Mouse (Mus musculus) left cerebral cortex, adult 9 months (tissue): ENCODE measurements at regions not wholly inside any gene's neighbourhood (a gene's known extent, or its start where the extent isn't known, plus 50 kb on each side); places are given as distances from the start of the nearest gene placed in this dataset.

ENCODE experiments used
- DNase-seq, 2 experiments: peaks; one replicate each; pipeline ENCODE4 v3.0.0; 2022; ENCODE audit warnings: low spot score in 2 of 2

- no peak for DNase-seq
Measured at GRCm38 (mm10) chr14:45984135-45984892, 326.4 kb upstream of the Ddhd1 start.

- no peak for DNase-seq
Measured at GRCm38 (mm10) chr14:45992041-45992869, 334.3 kb upstream of the Ddhd1 start.

DNA sequence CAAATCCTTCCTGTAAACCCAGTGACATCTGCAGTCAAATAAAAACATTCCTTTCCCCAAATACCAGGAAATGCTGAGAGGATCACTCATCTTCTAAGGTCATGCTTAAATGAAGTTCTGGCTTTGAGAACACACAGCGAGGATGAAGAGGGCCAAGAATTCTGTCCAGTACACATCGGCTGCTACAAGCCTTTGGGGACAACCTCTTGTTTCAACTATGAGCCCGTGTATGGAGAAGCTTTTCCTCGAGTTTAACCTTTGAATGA lies 334.9 kb upstream of the Ddhd1 start:
- no peak for DNase-seq

DNA sequence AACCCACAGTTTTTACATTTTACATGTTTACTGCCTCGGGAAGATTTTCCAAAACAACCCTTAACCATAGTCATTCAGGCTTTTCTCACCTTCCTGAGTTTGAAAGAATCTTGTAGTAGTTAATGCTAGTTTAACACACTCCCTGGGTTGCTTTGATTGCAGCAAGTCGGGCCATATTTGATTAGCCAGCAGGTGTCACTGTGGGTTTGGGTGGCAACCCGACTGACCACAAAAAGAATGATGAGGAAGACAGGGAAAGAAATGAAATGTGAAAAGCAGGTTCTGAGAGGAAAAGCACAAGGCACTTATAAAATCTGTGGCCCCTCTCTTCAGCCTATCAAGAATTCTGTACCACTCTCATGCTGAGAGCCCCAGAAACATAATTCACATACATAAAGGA lies 335.7 kb upstream of the Ddhd1 start:
- DNase-seq = peak in 1 of 2 experiments; percentile 78

DNA sequence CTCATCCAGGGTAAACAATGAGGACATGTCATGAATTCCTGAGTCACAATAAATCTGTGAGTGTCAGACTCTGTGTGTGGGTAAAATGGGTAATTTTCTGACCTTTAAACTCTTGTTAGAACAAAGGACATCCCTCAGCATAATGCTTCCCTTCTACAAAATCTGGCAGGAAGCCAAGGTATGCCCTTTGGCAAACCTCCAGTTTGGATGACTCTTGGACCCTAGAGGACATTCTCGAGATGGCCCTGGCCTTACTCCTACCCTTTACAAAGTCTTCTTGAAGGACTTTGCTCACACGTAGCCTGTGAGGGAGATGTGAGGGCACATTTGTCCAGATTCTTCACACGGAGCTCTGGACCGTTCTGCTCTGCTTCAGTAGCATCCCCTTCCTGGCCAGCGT lies 338.8 kb upstream of the Ddhd1 start:
- peak in 1 of 2 experiments; percentile 8 for DNase-seq

DNA sequence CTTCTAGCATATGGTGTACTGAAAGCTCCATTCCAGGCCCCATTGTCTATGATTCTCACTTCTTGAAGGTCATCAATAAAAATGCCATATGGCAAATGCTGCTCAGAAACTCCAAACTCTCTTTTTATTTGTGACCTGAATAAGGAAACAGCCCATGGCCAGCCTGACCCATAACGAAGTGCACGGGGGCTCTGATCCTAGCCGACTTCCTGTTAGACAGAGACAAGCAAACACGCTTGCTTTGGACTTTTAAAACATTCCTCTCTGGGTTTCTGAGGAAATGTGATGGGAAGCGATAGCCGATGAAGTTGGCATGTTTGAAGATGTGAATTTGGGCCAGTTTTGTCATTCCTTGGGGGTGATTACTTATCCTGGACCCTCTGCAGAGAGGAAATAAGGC lies 346.1 kb upstream of the Ddhd1 start:
- no peak for DNase-seq

GRCm38 (mm10) chr14:46005307-46005706 lies 347.4 kb upstream of the Ddhd1 start:
- DNase-seq = no peak

DNA sequence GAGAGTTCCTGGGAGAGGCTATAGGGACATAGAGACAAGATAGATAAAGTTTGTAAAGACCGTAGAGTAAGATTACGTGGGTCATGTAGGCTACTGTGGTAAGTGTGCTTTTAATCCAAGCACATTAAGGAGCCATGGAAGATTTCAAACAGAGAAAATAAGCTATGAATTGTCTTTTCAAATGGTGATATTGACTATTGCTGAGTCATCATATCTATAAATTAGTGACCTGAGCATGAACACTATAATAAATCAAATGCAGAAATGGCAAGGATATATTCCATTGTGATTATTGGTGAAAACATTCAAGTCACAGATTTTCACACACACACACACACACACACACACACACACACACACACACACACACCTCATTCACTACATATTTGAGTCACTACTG lies 355.3 kb upstream of the Ddhd1 start:
- DNase-seq = no peak

DNA sequence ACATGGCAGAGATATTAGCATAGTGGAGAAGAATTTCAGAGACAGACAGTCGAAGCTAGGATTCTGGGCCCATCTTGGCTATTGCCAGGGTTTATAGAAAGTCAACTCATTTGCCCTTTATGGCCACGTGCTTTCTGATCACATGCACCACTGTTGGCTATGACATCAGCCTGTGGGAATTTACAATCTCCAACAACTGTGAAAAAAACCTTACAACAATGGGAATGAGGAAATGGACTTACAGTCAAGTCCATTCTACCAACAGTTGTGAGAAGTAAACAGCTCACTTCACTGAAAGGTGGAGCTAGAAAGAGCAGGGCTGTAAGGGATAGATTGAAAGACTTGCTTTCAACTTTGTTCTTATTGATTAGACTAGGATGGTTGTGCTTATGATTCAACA lies 356.1 kb upstream of the Ddhd1 start:
- DNase-seq = no peak

- no peak for DNase-seq
Measured at GRCm38 (mm10) chr14:46015682-46016400, 357.9 kb upstream of the Ddhd1 start.

DNA sequence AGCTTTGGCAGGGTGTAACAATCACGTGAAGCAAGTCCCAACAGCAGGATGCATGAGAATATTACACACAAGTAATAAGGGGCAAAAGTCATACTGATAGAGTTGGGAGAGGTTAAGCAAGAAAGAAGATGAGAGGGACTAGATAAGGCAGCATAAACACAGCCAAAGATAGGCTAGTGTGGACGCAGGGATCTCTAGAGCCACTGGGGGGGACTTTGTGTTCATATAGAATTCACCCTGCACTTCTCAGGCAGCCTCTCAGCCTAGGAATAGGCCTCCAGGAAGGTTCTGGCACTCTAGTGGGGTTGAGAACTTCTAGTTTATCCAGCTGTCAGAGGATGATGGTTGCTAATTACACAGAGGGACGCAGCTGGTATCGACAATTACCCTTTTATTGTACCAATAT lies 358.8 kb upstream of the Ddhd1 start:
- no peak for DNase-seq

- no peak for DNase-seq
Measured at GRCm38 (mm10) chr14:46017286-46017685, 359.3 kb upstream of the Ddhd1 start.

DNA sequence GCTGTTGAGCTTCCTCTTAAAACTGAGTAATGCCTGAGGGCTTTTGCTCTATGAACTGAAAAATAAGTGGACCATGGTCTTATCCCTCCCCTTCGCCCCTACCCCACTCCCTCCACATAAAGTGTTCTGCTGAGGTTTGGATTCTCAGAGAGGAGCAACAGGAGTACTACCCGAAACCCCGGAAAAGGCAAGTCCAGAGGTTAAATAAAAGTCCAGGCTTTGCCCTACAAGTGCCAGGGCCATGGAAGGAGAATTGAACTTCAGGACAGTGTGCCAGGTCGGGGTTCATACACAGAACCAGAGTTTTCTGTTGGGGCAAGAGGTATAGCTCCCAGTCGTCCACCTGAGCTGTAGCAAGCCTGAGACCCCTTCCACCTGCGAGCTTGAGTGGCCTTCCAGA lies 360.0 kb upstream of the Ddhd1 start:
- DNase-seq = no peak

DNA sequence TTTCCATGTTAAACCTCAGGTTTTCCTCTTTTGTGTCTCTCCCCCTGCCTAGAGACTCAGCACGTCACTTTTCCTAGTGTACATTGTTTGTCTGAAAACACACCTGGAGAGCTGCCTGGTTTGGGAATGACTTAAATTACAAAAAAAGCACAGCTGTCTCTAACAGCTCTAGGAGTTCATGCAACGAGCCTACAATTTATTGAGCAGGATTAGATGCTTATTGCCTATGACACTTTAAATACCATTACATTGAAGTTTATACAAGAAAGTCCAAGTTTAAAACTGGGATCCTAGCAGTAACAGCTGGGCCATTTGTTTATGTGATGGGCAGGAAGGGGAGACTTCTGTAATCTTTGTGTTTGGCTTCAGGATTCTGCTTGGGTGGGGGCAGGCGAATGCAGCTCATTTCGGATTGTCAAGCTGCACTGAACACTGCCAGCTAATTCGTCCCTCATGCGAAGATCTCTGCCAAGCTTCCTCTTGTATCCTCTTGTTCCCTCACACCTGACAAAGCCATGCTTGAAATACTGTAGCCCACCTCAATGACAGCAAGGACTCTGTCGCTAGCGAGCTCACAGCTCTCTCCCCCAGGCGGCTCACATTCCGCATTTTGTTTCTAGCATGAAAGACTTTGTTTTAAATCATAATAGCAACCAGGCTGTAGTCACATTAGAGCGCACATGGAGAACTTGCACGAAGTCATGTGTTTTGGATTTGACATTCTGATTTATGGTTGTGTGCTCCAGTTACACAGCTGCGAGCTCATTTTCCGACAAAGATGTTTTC lies 359.8 kb upstream of the Gm15217 start:
- DNase-seq = no peak

- DNase-seq = no peak
Measured at GRCm38 (mm10) chr14:46034301-46034700, 344.9 kb upstream of the Gm15217 start.

- peak in 1 of 2 experiments; percentile 8 for DNase-seq
Measured at GRCm38 (mm10) chr14:46060622-46061381, 318.4 kb upstream of the Gm15217 start.

GRCm38 (mm10) chr14:46067102-46067801 lies 312.0 kb upstream of the Gm15217 start:
- DNase-seq = no peak

- no peak for DNase-seq
Measured at GRCm38 (mm10) chr14:46071244-46071643, 308.0 kb upstream of the Gm15217 start.

DNA sequence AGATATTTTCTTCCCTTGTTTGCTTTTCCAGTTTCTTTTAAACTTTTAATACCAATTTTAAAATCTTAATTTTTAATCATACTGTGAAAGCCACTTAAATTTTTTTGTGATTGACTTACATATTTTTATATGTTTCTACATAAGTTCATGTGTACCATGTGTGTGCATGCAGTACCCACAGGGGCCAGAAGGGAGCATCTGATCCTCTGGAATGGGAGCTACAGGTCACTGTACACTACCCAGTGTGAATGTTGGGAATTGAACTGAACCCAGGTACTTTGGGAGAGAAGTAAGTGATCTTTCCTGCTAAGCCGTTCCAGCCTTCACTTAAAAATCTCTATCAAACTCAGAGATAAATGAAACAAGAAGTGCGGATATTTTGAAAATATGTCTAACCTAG lies 302.5 kb upstream of the Gm15217 start:
- no peak for DNase-seq

DNA sequence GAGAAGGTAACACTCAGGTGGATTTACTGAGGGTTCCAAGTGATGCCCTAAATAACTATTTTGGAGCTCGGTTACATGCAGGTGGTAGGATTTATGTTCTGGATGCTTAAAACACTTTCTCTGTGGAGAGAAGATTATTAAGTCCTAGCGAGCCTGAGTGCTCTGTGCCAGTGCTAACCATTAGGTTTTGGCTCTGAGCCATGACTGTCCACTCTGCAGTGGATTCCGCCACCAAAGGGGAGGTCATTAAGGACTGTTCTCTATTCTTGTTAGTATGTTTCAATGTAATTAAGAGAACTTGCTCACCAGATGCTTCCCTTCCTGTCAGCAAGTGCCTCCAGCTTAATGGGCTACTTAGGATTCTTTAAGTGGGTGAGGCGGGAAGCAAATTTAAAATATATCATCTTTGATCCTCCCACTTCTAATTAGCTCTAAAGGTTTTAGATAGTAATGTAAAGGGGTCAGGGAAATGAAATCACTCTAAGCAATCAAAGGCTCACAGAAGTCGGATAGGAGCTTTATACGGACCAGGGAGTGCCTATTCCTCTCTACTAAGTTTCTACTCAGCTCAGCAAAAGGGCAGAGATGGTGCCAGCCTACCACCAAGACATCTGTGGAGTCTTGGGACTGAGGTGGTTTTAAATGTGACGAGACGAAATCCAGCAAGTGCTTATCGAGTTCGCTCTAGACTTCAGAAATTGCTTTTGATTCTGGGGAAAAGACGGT lies 301.6 kb upstream of the Gm15217 start:
- DNase-seq = no peak
